Mouse (Mus musculus): ENCODE results near the gene Acy3.

DNA sequence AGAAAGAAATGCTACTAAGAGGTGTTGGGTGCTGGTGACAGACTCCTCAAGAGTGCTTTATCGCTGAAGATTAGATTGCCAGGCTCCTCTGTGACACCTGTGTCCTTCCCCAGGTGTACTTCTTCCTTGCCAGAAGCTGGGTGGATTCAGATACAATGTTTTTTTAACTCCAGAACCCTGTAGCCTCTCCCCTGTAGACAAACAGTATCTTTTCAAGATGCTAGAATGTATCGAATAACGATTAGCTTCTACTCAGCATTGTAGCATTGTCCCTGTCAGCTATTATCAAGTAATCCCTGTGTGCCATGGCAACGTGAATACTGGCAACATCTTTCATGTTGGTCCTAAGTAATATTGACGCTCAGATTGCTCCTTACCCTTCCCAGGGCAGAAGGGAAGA is 47.4 kb downstream of the Acy3 start:
- no peak for TF ChIP-seq EP300 (IDR thresholded peaks at IDR 0.05; ENCODE audit: low read length)
- TF ChIP-seq SIN3A (IDR thresholded peaks at IDR 0.05; ENCODE audit: low read length): no peak
- no peak for TF ChIP-seq CTCF (conservative IDR thresholded peaks at IDR 0.05 in 1 of 2, IDR thresholded peaks at IDR 0.05 in 1 of 2; ENCODE audit: low read depth in 2 of 2, low read length in 2 of 2)
- no peak for TF ChIP-seq RCOR1 (conservative IDR thresholded peaks at IDR 0.05; ENCODE audit: low read depth, low read length)
- TF ChIP-seq TCF12 (IDR thresholded peaks at IDR 0.05; ENCODE audit: low read depth, low read length): no peak
- no peak for TF ChIP-seq ELF1 (IDR thresholded peaks at IDR 0.05; ENCODE audit: low read depth, low read length)
- TF ChIP-seq E2F4 (IDR thresholded peaks at IDR 0.05; ENCODE audit: insufficient replicate concordance, low read depth, low read length): no peak
- no peak for TF ChIP-seq POLR2A (IDR thresholded peaks at IDR 0.05; ENCODE audit: low read depth, low read length)
- no peak for TF ChIP-seq MXI1 (IDR thresholded peaks at IDR 0.05; ENCODE audit: low read depth, low read length)
- TF ChIP-seq MAFK (IDR thresholded peaks at IDR 0.05; ENCODE audit: insufficient replicate concordance, low read length): no peak
- no peak for TF ChIP-seq ZMIZ1 (IDR thresholded peaks at IDR 0.05; ENCODE audit: low read depth, low read length)

Measured in CH12.LX (cell line).